Mouse (Mus musculus): ENCODE measurements around the gene Kif13a.

GRCm38 (mm10) chr13:46877049-46877448 lies 52.6 kb downstream of the Kif13a start:
- TF ChIP-seq CTCF (IDR thresholded peaks at IDR 0.05; ENCODE audit: borderline replicate concordance, extremely low read depth, insufficient read depth, insufficient read length) (no peak), POLR2A (IDR thresholded peaks at IDR 0.05; ENCODE audit: borderline replicate concordance, extremely low read depth, insufficient read depth, insufficient read length, poor library complexity, severe bottlenecking) (no peak)
